Mouse (Mus musculus) adrenal gland, postnatal 36 days (tissue): ENCODE measurements around the gene Ostc. TPM values are rescaled to one million over a fixed set of nuclear protein-coding genes. Genes with fewer than 3 reads are reported as not detected.

Experiments used
- total RNA-seq, 2 experiments: library from RNA; stranded (reverse); gene quantifications; 2 replicates each; pipeline ENCODE4 v1.2.3; 2021

The Ostc gene
- total RNA-seq, 2 experiments from 2014 or later: 111 to 122 TPM

Other genes with a start within 250 kb of the Ostc start
- gene Etnppl, start 92.0 kb downstream of the Ostc start, total RNA-seq: under 1 TPM in 1 of 2 experiments, not detected in 1; 0.36 TPM
- gene Rpl34, start 21.0 kb upstream of the Ostc start, total RNA-seq: 100 to 1,000 TPM; 740 to 770 TPM